Mouse (Mus musculus): ENCODE measurements around the gene Gli3. TPM values are rescaled to one million over a fixed set of nuclear protein-coding genes. Genes with fewer than 3 reads are reported as not detected.

Gene Gli3
- total and polyA plus RNA-seq, 2 experiments from 2014 or later = 3.4 to 6.4 TPM

- H3K4me3 ChIP-seq (ENCODE audit: low read depth, low read length) = no peak overlapping the region
- DNase-seq (no peak), ATAC-seq (no peak)
- no peak overlapping the region for H3K9ac ChIP-seq
- TF ChIP-seq CTCF (IDR thresholded peaks at IDR 0.05; ENCODE audit: low read depth) = no peak
- no peaks in the 10 kb centered on the region for H3K4me1 ChIP-seq (ENCODE audit: insufficient read depth)
- 79% methylated on average over 9 of the region's 9 CpGs for WGBS
- H3K36me3 ChIP-seq (ENCODE audit: insufficient read depth) = no peaks in the 10 kb centered on the region
- H3K9me3 ChIP-seq (ENCODE audit: low read length) = no peaks in the 10 kb centered on the region
- H3K27ac ChIP-seq (ENCODE audit: low read depth, low read length) = no peak overlapping the region
- H3K27me3 ChIP-seq (ENCODE audit: insufficient read depth, low read length) = no peaks in the 10 kb centered on the region; the same call in 1 of the 2 replicates
- no peak overlapping the region for H3K4me2 ChIP-seq (ENCODE audit: low read depth)
Observed at GRCm38 (mm10) chr13:15670144-15670961, 207.3 kb downstream of the Gli3 start.

GRCm38 (mm10) chr13:15670962-15671313, 207.9 kb downstream of the Gli3 start:
- no peak overlapping the region for H3K4me2 ChIP-seq (ENCODE audit: low read depth)
- 54% methylated on average over 4 of the region's 4 CpGs for WGBS
- no peaks in the 10 kb centered on the region for H3K36me3 ChIP-seq (ENCODE audit: insufficient read depth)
- H3K27ac ChIP-seq (ENCODE audit: low read depth, low read length) = no peak overlapping the region
- ATAC-seq = no peak
- no peak overlapping the region for H3K4me3 ChIP-seq (ENCODE audit: low read depth, low read length)
- no peak overlapping the region for H3K9ac ChIP-seq
- no peaks in the 10 kb centered on the region for H3K9me3 ChIP-seq (ENCODE audit: low read length)
- no peak for TF ChIP-seq CTCF (IDR thresholded peaks at IDR 0.05; ENCODE audit: low read depth)
- no peak for DNase-seq
- no peaks in the 10 kb centered on the region for H3K4me1 ChIP-seq (ENCODE audit: insufficient read depth)
- no peaks in the 10 kb centered on the region; the same call in 1 of the 2 replicates for H3K27me3 ChIP-seq (ENCODE audit: insufficient read depth, low read length)

- Histone ChIP-seq H3K4me1 (ENCODE audit: insufficient read depth) (no peaks in the 10 kb centered on the region), H3K9ac (no peak overlapping the region), H3K4me2 (ENCODE audit: low read depth) (no peak overlapping the region), H3K36me3 (ENCODE audit: insufficient read depth) (no peaks in the 10 kb centered on the region), H3K27ac (ENCODE audit: low read depth, low read length) (no peak overlapping the region), H3K4me3 (ENCODE audit: low read depth, low read length) (no peak overlapping the region), H3K27me3 (ENCODE audit: insufficient read depth, low read length) (no peaks in the 10 kb centered on the region; the same call in 1 of the 2 replicates), H3K9me3 (ENCODE audit: low read length) (no peaks in the 10 kb centered on the region)
- DNase-seq = no peak
- no peak for TF ChIP-seq CTCF (IDR thresholded peaks at IDR 0.05; ENCODE audit: low read depth)
- ATAC-seq = no peak
Observed at GRCm38 (mm10) chr13:15675480-15675879, 212.4 kb downstream of the Gli3 start.

GRCm38 (mm10) chr13:15677106-15677760, 214.2 kb downstream of the Gli3 start:
- TF ChIP-seq CTCF (IDR thresholded peaks at IDR 0.05; ENCODE audit: low read depth) = no peak
- ATAC-seq = peak; percentile 47
- no peak overlapping the region for H3K27ac ChIP-seq (ENCODE audit: low read depth, low read length)
- H3K27me3 ChIP-seq (ENCODE audit: insufficient read depth, low read length) = no peaks in the 10 kb centered on the region
- no peaks in the 10 kb centered on the region for H3K4me1 ChIP-seq (ENCODE audit: insufficient read depth)
- DNase-seq = peak; percentile 23
- 66% methylated on average over 4 of the region's 4 CpGs for WGBS
- H3K36me3 ChIP-seq (ENCODE audit: insufficient read depth) = no peaks in the 10 kb centered on the region
- no peaks in the 10 kb centered on the region for H3K9me3 ChIP-seq (ENCODE audit: low read length)
- no peak overlapping the region for H3K9ac ChIP-seq
- H3K4me3 ChIP-seq (ENCODE audit: low read depth, low read length) = no peak overlapping the region
- H3K4me2 ChIP-seq (ENCODE audit: low read depth) = no peak overlapping the region

- no peak overlapping the region for H3K9ac ChIP-seq
- ATAC-seq (no peak), DNase-seq (no peak)
- H3K27ac ChIP-seq (ENCODE audit: low read depth, low read length) = no peak overlapping the region
- H3K36me3 ChIP-seq (ENCODE audit: insufficient read depth) = no peaks in the 10 kb centered on the region
- no peak overlapping the region for H3K4me2 ChIP-seq (ENCODE audit: low read depth)
- H3K27me3 ChIP-seq (ENCODE audit: insufficient read depth, low read length) = no peaks in the 10 kb centered on the region
- no peak overlapping the region for H3K4me3 ChIP-seq (ENCODE audit: low read depth, low read length)
- H3K4me1 ChIP-seq (ENCODE audit: insufficient read depth) = no peaks in the 10 kb centered on the region
- H3K9me3 ChIP-seq (ENCODE audit: low read length) = no peaks in the 10 kb centered on the region
- no peak for TF ChIP-seq CTCF (IDR thresholded peaks at IDR 0.05; ENCODE audit: low read depth)
- WGBS = 90% methylated on average over 1 of the region's 1 CpGs
Observed at GRCm38 (mm10) chr13:15681530-15681929, 218.5 kb downstream of the Gli3 start.

GRCm38 (mm10) chr13:15683006-15683405, 220.0 kb downstream of the Gli3 start:
- no peak overlapping the region for H3K4me2 ChIP-seq (ENCODE audit: low read depth)
- DNase-seq = no peak
- TF ChIP-seq CTCF (IDR thresholded peaks at IDR 0.05; ENCODE audit: low read depth) = no peak
- H3K27me3 ChIP-seq (ENCODE audit: insufficient read depth, low read length) = no peaks in the 10 kb centered on the region
- H3K4me3 ChIP-seq (ENCODE audit: low read depth, low read length) = no peak overlapping the region
- 72% methylated on average over 1 of the region's 1 CpGs for WGBS
- no peaks in the 10 kb centered on the region for H3K9me3 ChIP-seq (ENCODE audit: low read length)
- no peak overlapping the region for H3K9ac ChIP-seq
- no peak for ATAC-seq
- H3K36me3 ChIP-seq (ENCODE audit: insufficient read depth) = no peaks in the 10 kb centered on the region
- H3K4me1 ChIP-seq (ENCODE audit: insufficient read depth) = no peaks in the 10 kb centered on the region
- H3K27ac ChIP-seq (ENCODE audit: low read depth, low read length) = no peak overlapping the region

- no peaks in the 10 kb centered on the region for H3K4me1 ChIP-seq (ENCODE audit: insufficient read depth)
- H3K9ac ChIP-seq = no peak overlapping the region
- DNase-seq (no peak), ATAC-seq (no peak)
- no peaks in the 10 kb centered on the region for H3K9me3 ChIP-seq (ENCODE audit: low read length)
- H3K4me3 ChIP-seq (ENCODE audit: low read depth, low read length) = no peak overlapping the region
- no peak overlapping the region for H3K4me2 ChIP-seq (ENCODE audit: low read depth)
- no peak overlapping the region for H3K27ac ChIP-seq (ENCODE audit: low read depth, low read length)
- 58% methylated on average over 6 of the region's 6 CpGs for WGBS
- no peak for TF ChIP-seq CTCF (IDR thresholded peaks at IDR 0.05; ENCODE audit: low read depth)
- no peaks in the 10 kb centered on the region for H3K27me3 ChIP-seq (ENCODE audit: insufficient read depth, low read length)
- no peaks in the 10 kb centered on the region for H3K36me3 ChIP-seq (ENCODE audit: insufficient read depth)
Observed at GRCm38 (mm10) chr13:15688074-15688825, 225.2 kb downstream of the Gli3 start.

Data from forebrain, postnatal 0 days (tissue).